Mouse (Mus musculus) heart, embryonic 12.5 days (tissue): Measurements from ENCODE around the gene Fras1. TPM values are rescaled to one million over a fixed set of nuclear protein-coding genes. Genes with fewer than 3 reads are reported as not detected.

ENCODE experiments used
- ATAC-seq: fragments of 200-750 bp; cut with Nextera tagmentation; 2 replicates; pipeline ENCODE4 v1.8.0; 2017; ENCODE audit warnings: moderate TSS enrichment, moderate library complexity; ENCODE audit not compliant: insufficient number of reproducible peaks, low FRiP score
- H3K27ac ChIP-seq: fragments of 300-500 bp; sonication (generic); 2 replicates; pipeline ENCODE4 v1.5.1; 2016; ENCODE audit warnings: mild to moderate bottlenecking, moderate library complexity; ENCODE audit not compliant: poor library complexity, severe bottlenecking
- H3K27me3 ChIP-seq: fragments of 300-500 bp; sonication (generic); replicated peaks from 2 replicates; pipeline ENCODE4 v1.6.1; 2016; ENCODE audit warnings: mild to moderate bottlenecking, moderate library complexity
- H3K36me3 ChIP-seq: fragments of 300-500 bp; sonication (generic); 2 replicates; pipeline ENCODE4 v1.6.1; 2016; ENCODE audit warnings: mild to moderate bottlenecking, moderate library complexity
- H3K4me1 ChIP-seq: fragments of 300-500 bp; sonication (generic); replicated peaks from 2 replicates; pipeline ENCODE4 v1.6.1; 2016; ENCODE audit warnings: mild to moderate bottlenecking
- H3K4me2 ChIP-seq: fragments of 300-500 bp; sonication (generic); 2 replicates; pipeline ENCODE4 v1.6.1; 2016; ENCODE audit warnings: mild to moderate bottlenecking, moderate library complexity
- H3K4me3 ChIP-seq: fragments of 300-500 bp; sonication (generic); 2 replicates; pipeline ENCODE4 v1.5.1; 2016; ENCODE audit warnings: mild to moderate bottlenecking
- H3K9ac ChIP-seq: fragments of 300-500 bp; sonication (generic); 2 replicates; pipeline ENCODE4 v1.6.1; 2016; ENCODE audit warnings: mild to moderate bottlenecking, moderate library complexity
- H3K9me3 ChIP-seq: fragments of 300-500 bp; sonication (generic); replicated peaks from 2 replicates; pipeline ENCODE4 v1.6.1; 2016; ENCODE audit warnings: mild to moderate bottlenecking, moderate library complexity
- WGBS: fragments of 180-500 bp; shearing (Covaris S2); methylation state at CpG from one replicate; pipeline ENCODE4 v1.1.7; 2016; 5-methylcytosine and 5-hydroxymethylcytosine counted together
- polyA plus RNA-seq: library from polyadenylated mRNA; unstranded; fragments of >200 nt; fragmentation: Nextera tagmentation; extraction: Ambion mirVana; gene quantifications from 2 replicates; pipeline ENCODE4 v1.2.1, GENCODE M21; 2016

Gene Fras1
- polyA plus RNA-seq, 1 experiment from 2014 or later, result 22.8 TPM

GRCm38 (mm10) chr5:96528296-96528695, 154.5 kb downstream of the Fras1 start:
- Histone ChIP-seq H3K36me3 (no peaks in the 10 kb centered on the region), H3K4me2 (no peak overlapping the region), H3K9me3 (no peaks in the 10 kb centered on the region), H3K27ac (no peak overlapping the region), H3K9ac (no peak overlapping the region), H3K4me1 (no peaks in the 10 kb centered on the region), H3K4me3 (no peak overlapping the region), H3K27me3 (no peaks in the 10 kb centered on the region)
- no peak for ATAC-seq
- 81% methylated on average over 7 of the region's 7 CpGs for WGBS

- Histone ChIP-seq H3K4me2 (no peak overlapping the region), H3K4me3 (no peak overlapping the region), H3K27me3 (no peaks in the 10 kb centered on the region), H3K36me3 (no peaks in the 10 kb centered on the region), H3K9me3 (no peaks in the 10 kb centered on the region), H3K9ac (no peak overlapping the region), H3K27ac (no peak overlapping the region), H3K4me1 (no peaks in the 10 kb centered on the region)
- WGBS, result 84% methylated on average over 3 of the region's 3 CpGs
- no peak for ATAC-seq
Measured at GRCm38 (mm10) chr5:96530516-96530915, 156.8 kb downstream of the Fras1 start.

- no peak for ATAC-seq
- no peak overlapping the region for H3K27ac ChIP-seq
- H3K4me3 ChIP-seq, result no peak overlapping the region
- no peak overlapping the region for H3K9ac ChIP-seq
- H3K4me1 ChIP-seq, result no peaks in the 10 kb centered on the region
- H3K9me3 ChIP-seq, result no peaks in the 10 kb centered on the region
- no peak overlapping the region for H3K4me2 ChIP-seq
- no peaks in the 10 kb centered on the region for H3K36me3 ChIP-seq
- no peaks in the 10 kb centered on the region for H3K27me3 ChIP-seq
Measured at GRCm38 (mm10) chr5:96531962-96532361, 158.2 kb downstream of the Fras1 start.

GRCm38 (mm10) chr5:96536527-96536926, 162.8 kb downstream of the Fras1 start:
- no peak overlapping the region for H3K27ac ChIP-seq
- ATAC-seq, result no peak
- no peak overlapping the region for H3K4me2 ChIP-seq
- no peaks in the 10 kb centered on the region for H3K36me3 ChIP-seq
- H3K9ac ChIP-seq, result no peak overlapping the region
- H3K4me1 ChIP-seq, result peaks cover 5% of the 10 kb centered on the region
- H3K27me3 ChIP-seq, result no peaks in the 10 kb centered on the region
- H3K9me3 ChIP-seq, result no peaks in the 10 kb centered on the region
- no peak overlapping the region for H3K4me3 ChIP-seq
- WGBS, result 78% methylated on average over 3 of the region's 3 CpGs

GRCm38 (mm10) chr5:96536937-96537336, 163.2 kb downstream of the Fras1 start:
- no peaks in the 10 kb centered on the region for H3K27me3 ChIP-seq
- H3K9me3 ChIP-seq, result no peaks in the 10 kb centered on the region; the same call in 1 of the 2 replicates
- H3K27ac ChIP-seq, result no peak overlapping the region
- ATAC-seq, result no peak
- H3K9ac ChIP-seq, result no peak overlapping the region
- no peak overlapping the region for H3K4me2 ChIP-seq
- H3K4me3 ChIP-seq, result no peak overlapping the region
- WGBS, result 84% methylated on average over 7 of the region's 7 CpGs
- peaks cover 5% of the 10 kb centered on the region for H3K4me1 ChIP-seq
- H3K36me3 ChIP-seq, result no peaks in the 10 kb centered on the region

- Histone ChIP-seq H3K27me3 (no peaks in the 10 kb centered on the region), H3K4me1 (peaks cover 5% of the 10 kb centered on the region), H3K9ac (no peak overlapping the region), H3K27ac (no peak overlapping the region), H3K4me3 (no peak overlapping the region), H3K9me3 (no peaks in the 10 kb centered on the region; the same call in 1 of the 2 replicates), H3K36me3 (no peaks in the 10 kb centered on the region), H3K4me2 (no peak overlapping the region)
- 75% methylated on average over 4 of the region's 4 CpGs for WGBS
- no peak for ATAC-seq
Measured at GRCm38 (mm10) chr5:96544112-96544511, 170.4 kb downstream of the Fras1 start.

- 87% methylated on average over 5 of the region's 5 CpGs for WGBS
- Histone ChIP-seq H3K27ac (no peak overlapping the region), H3K4me3 (no peak overlapping the region), H3K27me3 (no peaks in the 10 kb centered on the region), H3K4me2 (no peak overlapping the region), H3K9me3 (no peaks in the 10 kb centered on the region; the same call in 1 of the 2 replicates), H3K4me1 (no peaks in the 10 kb centered on the region), H3K9ac (no peak overlapping the region), H3K36me3 (no peaks in the 10 kb centered on the region)
- no peak for ATAC-seq
Measured at GRCm38 (mm10) chr5:96545994-96546393, 172.2 kb downstream of the Fras1 start.

- Histone ChIP-seq H3K9ac (no peak overlapping the region), H3K27me3 (no peaks in the 10 kb centered on the region), H3K4me3 (no peak overlapping the region), H3K9me3 (no peaks in the 10 kb centered on the region), H3K36me3 (0 out of 2 replicates have a peak, but pooled peaks cover 3% of the 10 kb centered on the region), H3K4me1 (peaks cover 13% of the 10 kb centered on the region), H3K4me2 (no peak overlapping the region), H3K27ac (no peak overlapping the region)
- 83% methylated on average over 12 of the region's 12 CpGs for WGBS
- no peak for ATAC-seq
Measured at GRCm38 (mm10) chr5:96554940-96555679, 181.4 kb downstream of the Fras1 start.

- H3K4me1 ChIP-seq, result peaks cover 13% of the 10 kb centered on the region
- H3K9ac ChIP-seq, result no peak overlapping the region
- no peaks in the 10 kb centered on the region for H3K27me3 ChIP-seq
- H3K4me2 ChIP-seq, result 0 out of 2 replicates have a peak overlapping the region, but pooled peaks have one; percentile 16
- 42% methylated on average over 8 of the region's 8 CpGs for WGBS
- H3K36me3 ChIP-seq, result no peaks in the 10 kb centered on the region
- no peaks in the 10 kb centered on the region for H3K9me3 ChIP-seq
- peak overlapping the region; percentile 63 for H3K27ac ChIP-seq
- no peak overlapping the region for H3K4me3 ChIP-seq
- ATAC-seq, result no peak
Measured at GRCm38 (mm10) chr5:96558049-96558804, 184.5 kb downstream of the Fras1 start.

- H3K4me3 ChIP-seq, result no peak overlapping the region
- H3K4me2 ChIP-seq, result no peak overlapping the region
- ATAC-seq, result no peak
- H3K9me3 ChIP-seq, result no peaks in the 10 kb centered on the region
- H3K27me3 ChIP-seq, result no peaks in the 10 kb centered on the region
- H3K27ac ChIP-seq, result no peak overlapping the region
- no peak overlapping the region for H3K9ac ChIP-seq
- WGBS, result 66% methylated on average over 4 of the region's 4 CpGs
- H3K36me3 ChIP-seq, result peaks cover 28% of the 10 kb centered on the region
- H3K4me1 ChIP-seq, result 0 out of 2 replicates have a peak, but pooled peaks cover under 1% of the 10 kb centered on the region
Measured at GRCm38 (mm10) chr5:96574586-96574985, 200.8 kb downstream of the Fras1 start.

- WGBS, result 70% methylated on average over 3 of the region's 3 CpGs
- Histone ChIP-seq H3K9ac (no peak overlapping the region), H3K27me3 (no peaks in the 10 kb centered on the region), H3K4me2 (no peak overlapping the region), H3K27ac (no peak overlapping the region), H3K4me1 (peaks cover 7% of the 10 kb centered on the region), H3K9me3 (no peaks in the 10 kb centered on the region), H3K4me3 (no peak overlapping the region), H3K36me3 (peaks cover 21% of the 10 kb centered on the region)
- no peak for ATAC-seq
Measured at GRCm38 (mm10) chr5:96578705-96579104, 204.9 kb downstream of the Fras1 start.
